26 mouse cellular contexts compared by ENCODE assay signal in genomic region chr11:110257061-110257460, GRCm38 (mm10). TPM values are rescaled to one million over a fixed set of nuclear protein-coding genes. Genes with fewer than 3 reads are reported as not detected.
"Had no signal": no experiment of that assay in that cellular context is flagged by ENCODE, and none has a peak within 500 bp of the region (broad histone marks: within the 10 kb centered on the region; RNA-seq: fewer than 3 reads in every experiment).

No protein-coding gene starts in this region.

- H3K27me3 ChIP-seq: embryonic facial prominence, embryonic 12.5 days; embryonic facial prominence, embryonic 13.5 days; embryonic facial prominence, embryonic 15.5 days; forebrain, embryonic 12.5 days; forebrain, embryonic 13.5 days; forebrain, embryonic 15.5 days had no signal

- H3K9ac ChIP-seq: embryonic facial prominence, embryonic 12.5 days; embryonic facial prominence, embryonic 13.5 days; embryonic facial prominence, embryonic 15.5 days; forebrain, embryonic 12.5 days; forebrain, embryonic 13.5 days; forebrain, embryonic 15.5 days; forebrain, postnatal 0 days had no signal

- H3K4me1 ChIP-seq: embryonic facial prominence, embryonic 10.5 days; embryonic facial prominence, embryonic 12.5 days; embryonic facial prominence, embryonic 13.5 days; embryonic facial prominence, embryonic 15.5 days; forebrain, embryonic 10.5 days; forebrain, embryonic 12.5 days; forebrain, embryonic 13.5 days; forebrain, embryonic 15.5 days had no signal

- H3K4me3 ChIP-seq: embryonic facial prominence, embryonic 10.5 days; embryonic facial prominence, embryonic 12.5 days; embryonic facial prominence, embryonic 13.5 days; embryonic facial prominence, embryonic 15.5 days; erythroblast, embryonic 14.5 days; forebrain, embryonic 10.5 days; forebrain, embryonic 12.5 days; forebrain, embryonic 13.5 days; forebrain, embryonic 15.5 days; gastrocnemius, adult 2 months; heart, adult 2 months had no signal

- DNase-seq: cerebellum, adult 8-10 months; cerebellum, adult 9-10 months; cerebellum, adult 9-11 months; cerebellum, postnatal 10 days; cerebellum, postnatal 14 days; cerebellum, postnatal 25 days; cerebellum, postnatal 36 days; embryo, embryonic 11 days; forebrain, postnatal 0 days; gastrocnemius, adult 2 months; gastrocnemius, postnatal 10 days; gastrocnemius, postnatal 14 days; gastrocnemius, postnatal 25 days; gastrocnemius, postnatal 36 days; heart, adult 11 months; heart, adult 18-20 months; heart, adult 2 months had no signal

- H3K36me3 ChIP-seq: embryonic facial prominence, embryonic 10.5 days; embryonic facial prominence, embryonic 12.5 days; embryonic facial prominence, embryonic 13.5 days; embryonic facial prominence, embryonic 15.5 days; forebrain, embryonic 10.5 days; forebrain, embryonic 12.5 days; forebrain, embryonic 15.5 days had no signal

- H3K27ac ChIP-seq: embryonic facial prominence, embryonic 10.5 days; embryonic facial prominence, embryonic 12.5 days; embryonic facial prominence, embryonic 13.5 days; embryonic facial prominence, embryonic 15.5 days; forebrain, embryonic 10.5 days; forebrain, embryonic 12.5 days; forebrain, embryonic 13.5 days; forebrain, embryonic 15.5 days; gastrocnemius, adult 2 months; heart, adult 2 months had no signal

RNA-seq across cellular contexts. Expression of gene Abca6, which starts 5.5 kb away (rescaled TPM):
- polyA plus RNA-seq: erythroblast, embryonic 14.5 days had no signal
